Mouse (Mus musculus) G1E (cell line): ENCODE data around the gene Nrxn3.

Experiments
- CTCF ChIP-seq: IDR thresholded peaks from 2 replicates; pipeline ENCODE4 v1.5.1; 2012; ENCODE audit warnings: low read depth, low read length, inconsistent platforms, mixed read lengths
- GATA1 ChIP-seq: IDR thresholded peaks from 2 replicates; pipeline ENCODE4 v1.6.1; 2012; ENCODE audit warnings: borderline replicate concordance, low read length, inconsistent platforms, mixed read lengths
- POLR2AphosphoS5 ChIP-seq: IDR thresholded peaks from 2 replicates; pipeline ENCODE4 v1.6.1; 2012; ENCODE audit warnings: low read depth, low read length, inconsistent platforms; ENCODE audit not compliant: insufficient replicate concordance

GRCm38 (mm10) chr12:88939679-88940078, 217.0 kb downstream of the Nrxn3 start:
- no peak for TF ChIP-seq CTCF
- no peak for TF ChIP-seq POLR2AphosphoS5
- TF ChIP-seq GATA1: no peak
